Mouse (Mus musculus): ENCODE measurements around the gene Svbp. TPM values are rescaled to one million over a fixed set of nuclear protein-coding genes. Genes with fewer than 3 reads are reported as not detected.

The Svbp gene
- total RNA-seq (2021): 10 to 100 TPM; 15.3 to 19.0 TPM

DNA sequence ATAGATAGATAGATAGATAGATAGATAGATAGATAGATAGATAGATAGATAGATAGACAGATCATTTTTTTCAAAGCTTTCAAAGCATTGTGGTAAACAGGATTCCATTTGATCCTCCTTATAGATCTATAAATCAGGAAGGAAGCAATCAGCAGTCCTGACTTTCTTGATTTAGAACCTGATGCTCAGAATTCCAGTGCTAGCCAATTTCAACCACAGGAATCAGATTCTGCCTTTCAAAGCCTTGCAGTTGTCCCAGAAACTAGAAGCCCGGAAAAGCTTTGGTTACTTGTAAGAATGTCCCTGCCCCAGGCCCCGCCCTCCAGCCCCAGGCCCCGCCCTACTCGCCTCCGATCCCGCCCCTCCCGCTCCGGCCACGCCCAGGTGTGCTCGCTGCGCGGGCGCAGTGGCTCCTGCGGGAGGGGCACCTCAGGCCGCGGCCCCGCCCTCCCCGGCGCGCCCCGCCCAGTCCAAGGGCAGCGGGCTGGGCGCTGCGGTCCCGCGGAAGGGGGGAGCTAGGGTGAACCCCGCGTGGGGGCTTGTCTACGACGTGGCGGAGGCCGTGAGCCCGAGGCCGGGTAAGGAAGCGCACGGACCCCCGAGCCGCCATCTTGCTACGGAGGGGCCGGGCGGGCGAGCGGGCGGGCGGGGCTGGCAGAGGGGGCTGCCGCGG is at the start of gene Svbp:
Svbp (plus strand) TSS at position 398 of the 673 bp plus-strand sequence.
- DNase-seq (ENCODE audit: low spot score): peak; percentile 73
- intact Hi-C loops (cut with DNase I): no loop called here

DNA sequence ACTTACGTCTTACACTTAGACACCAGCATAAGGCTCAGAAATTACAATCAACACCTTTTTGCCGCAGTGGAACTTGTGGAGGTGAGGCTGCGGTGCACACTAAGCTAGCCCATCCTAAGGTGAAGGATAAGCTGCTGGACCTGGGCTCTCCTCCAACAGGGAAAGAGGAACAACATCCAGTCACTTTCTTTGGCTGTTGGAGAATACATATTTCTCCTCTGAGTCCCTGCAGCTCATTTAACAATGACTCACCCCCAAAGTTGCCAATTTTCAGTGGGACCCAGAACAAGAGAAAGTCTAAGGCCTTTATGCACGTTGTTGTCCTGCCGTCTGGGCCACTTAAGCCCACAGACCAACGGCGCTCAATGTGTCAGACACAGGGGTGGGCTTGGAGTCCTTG is 48.3 kb upstream of the Svbp start:
- DNase-seq (ENCODE audit: low spot score): no peak
- intact Hi-C loops (cut with DNase I): no loop called here

DNA sequence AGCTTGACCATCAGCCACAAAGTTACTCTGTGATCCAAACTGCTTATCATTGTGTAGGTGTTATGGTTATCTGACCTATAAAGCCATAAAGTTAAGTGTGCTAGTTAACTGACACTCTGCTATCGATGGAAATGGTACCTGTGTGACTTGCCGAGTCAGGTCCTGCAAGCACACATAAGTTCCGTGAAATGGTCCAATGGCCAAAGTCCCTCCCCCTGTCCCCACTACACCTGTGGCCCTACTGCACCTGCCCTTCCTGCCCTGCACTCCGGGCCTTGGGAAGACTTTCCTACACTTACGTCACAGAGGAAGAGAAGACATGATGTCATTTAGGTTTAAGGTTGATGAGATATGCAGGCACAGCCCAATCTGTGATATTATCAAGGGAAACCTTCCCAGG is 47.8 kb upstream of the Svbp start:
- intact Hi-C loops (cut with DNase I): no loop called here

DNA sequence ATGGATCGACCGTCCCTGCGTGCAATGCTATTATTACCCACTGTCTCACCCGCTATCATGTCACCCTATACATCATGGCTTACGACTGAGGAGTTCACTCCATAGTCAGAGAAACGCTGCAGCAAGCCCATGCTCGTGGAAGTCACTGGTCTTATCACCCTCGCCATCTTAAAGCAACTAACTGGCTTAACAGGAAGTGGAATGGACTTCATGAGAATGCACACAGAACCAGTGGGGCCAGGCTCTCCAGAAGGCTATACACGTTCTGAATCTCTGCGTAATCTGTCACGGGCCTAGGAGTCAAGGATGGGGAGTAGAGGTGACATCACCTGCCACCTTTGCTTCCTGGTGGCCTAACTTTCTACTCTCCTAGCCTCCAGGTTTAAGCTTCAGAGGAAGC is 46.4 kb upstream of the Svbp start:
- intact Hi-C loops (cut with DNase I): no loop called here

More for the DNA sequence above, 47.8 kb upstream of the Svbp start:
- DNase-seq (ENCODE audit: low spot score): no peak

DNA sequence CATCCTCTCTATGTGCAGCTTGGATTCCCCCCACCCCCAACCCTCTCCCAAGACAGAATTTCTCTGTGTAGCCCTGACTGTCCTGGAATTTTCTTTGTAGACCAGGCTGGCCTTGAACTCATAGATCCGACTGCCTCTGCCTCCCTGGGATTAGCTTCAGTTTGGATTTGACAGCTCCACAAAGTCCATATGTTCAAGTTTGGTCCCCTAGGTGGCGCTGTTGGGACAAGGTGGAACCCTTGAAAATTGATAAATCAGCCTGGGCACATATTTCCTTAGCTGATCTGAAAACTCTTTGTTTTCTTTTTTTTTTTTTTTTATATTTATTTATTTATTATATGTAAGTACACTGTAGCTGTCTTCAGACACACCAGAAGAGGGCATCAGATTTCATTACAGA is 37.9 kb upstream of the Svbp start:
- no peak for DNase-seq (ENCODE audit: low spot score)
- intact Hi-C loops (cut with DNase I): no loop called here

More for the DNA sequence above, 46.4 kb upstream of the Svbp start:
- no peak for DNase-seq (ENCODE audit: low spot score)

DNA sequence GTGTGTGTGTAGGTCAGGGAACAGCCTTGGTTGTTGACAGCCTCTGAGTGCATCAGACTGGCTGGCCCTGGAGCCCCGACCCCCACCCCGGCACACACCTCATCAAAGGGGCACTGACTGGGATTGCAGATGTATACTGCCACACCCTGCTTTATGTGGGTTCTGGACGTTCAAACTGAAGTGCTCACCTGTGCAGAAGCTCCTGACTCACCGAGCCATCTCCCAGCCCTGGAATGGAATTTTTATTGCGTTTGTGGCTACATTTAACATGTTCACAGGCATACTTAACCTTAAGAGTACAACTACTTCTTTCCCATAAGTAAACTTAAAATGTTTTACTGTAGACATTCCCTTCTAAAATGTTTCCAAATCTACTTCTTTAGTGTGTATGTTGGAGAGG is 37.2 kb upstream of the Svbp start:
- intact Hi-C loops (cut with DNase I): no loop called here
- DNase-seq (ENCODE audit: low spot score): no peak

DNA sequence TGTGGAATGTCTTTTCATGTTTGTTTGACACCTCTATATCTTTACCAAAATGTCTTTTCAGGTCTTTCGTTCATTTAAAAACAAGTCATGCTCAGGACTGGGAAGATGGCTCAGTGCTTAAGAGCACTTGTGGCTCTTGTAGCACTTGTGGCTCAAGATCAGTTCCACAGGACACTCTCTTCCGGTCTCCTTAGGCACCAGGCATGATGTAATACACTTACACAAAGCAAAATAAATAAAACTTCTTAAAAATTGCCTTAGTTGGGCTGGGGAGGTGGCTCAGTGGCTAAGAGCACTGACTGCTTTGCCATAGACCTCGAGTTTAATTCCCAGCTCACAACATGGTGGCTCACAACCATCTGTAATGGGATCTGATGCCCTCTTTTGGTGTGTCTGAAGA is 33.7 kb upstream of the Svbp start:
- DNase-seq (ENCODE audit: low spot score): no peak
- intact Hi-C loops (cut with DNase I): no loop called here

DNA sequence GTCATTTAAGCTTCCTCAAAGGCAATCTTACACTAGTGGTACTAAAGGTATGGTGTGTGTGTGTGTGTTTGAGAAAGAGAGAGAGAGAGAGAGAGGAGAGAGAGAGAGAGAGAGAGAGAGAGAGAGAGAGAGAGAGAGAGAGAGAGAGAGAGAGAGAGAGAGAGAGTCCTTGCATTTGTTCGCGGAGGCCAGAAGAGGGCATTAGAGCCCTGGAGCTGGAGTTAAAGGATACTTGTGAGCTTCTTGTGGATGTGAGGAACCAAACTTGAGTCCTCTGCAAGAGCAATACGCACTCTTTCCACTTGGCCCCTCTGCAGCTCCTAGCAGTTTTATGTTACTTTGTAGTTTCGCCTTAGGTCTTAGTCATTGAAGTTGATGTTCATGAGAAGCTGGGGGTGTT is 32.1 kb upstream of the Svbp start:
- DNase-seq (ENCODE audit: low spot score): no peak
- intact Hi-C loops (cut with DNase I): no loop called here

DNA sequence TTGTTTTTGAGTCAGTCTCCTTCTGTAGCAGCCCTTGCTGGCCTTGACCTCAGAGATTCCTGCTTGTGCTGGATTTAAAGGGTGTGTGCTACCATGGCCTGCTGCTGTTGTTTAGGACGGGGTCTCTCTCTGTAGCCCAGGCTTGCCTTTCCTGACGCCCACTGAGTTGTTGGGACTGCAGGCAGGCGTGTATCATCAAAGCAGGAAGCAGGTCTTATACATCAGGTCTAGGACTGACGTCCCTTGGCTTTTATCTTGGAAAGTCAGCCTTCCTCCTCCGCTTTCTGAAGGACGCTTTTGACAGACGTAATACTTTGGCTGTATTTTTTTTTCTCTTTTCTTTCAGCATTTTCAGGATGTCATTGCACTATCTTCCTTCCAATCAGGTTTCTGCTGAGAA is 29.2 kb upstream of the Svbp start:
- intact Hi-C loops (cut with DNase I): loop anchor here (5.0 kb wide), 1 partner anchor 36 kb away; no protein-coding TSS in a partner anchor
- DNase-seq (ENCODE audit: low spot score): no peak

DNA sequence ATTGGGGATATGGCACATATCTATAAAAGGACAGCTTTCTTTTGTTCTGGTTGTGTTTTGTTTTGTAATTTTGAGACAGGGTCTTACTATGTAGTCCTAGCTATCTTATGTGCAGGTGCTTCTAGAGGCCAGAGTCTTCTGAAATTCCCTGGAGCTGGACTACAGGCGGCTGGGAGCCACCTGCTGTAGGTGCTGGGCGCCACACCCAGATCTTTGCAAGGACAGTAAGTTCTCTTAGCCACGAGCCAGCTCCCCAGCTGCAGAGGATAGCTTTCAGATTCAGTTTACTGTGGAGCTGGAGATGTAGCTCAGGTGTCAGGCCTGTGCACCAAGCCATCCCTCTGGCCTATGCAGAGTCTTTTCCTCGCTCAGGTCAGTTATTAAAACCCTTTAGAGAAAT is 28.0 kb upstream of the Svbp start:
- no peak for DNase-seq (ENCODE audit: low spot score)
- intact Hi-C loops (cut with DNase I): loop anchor here (1.0 to 5.0 kb wide), 2 partner anchors 35 to 162 kb away; no protein-coding TSS in a partner anchor

DNA sequence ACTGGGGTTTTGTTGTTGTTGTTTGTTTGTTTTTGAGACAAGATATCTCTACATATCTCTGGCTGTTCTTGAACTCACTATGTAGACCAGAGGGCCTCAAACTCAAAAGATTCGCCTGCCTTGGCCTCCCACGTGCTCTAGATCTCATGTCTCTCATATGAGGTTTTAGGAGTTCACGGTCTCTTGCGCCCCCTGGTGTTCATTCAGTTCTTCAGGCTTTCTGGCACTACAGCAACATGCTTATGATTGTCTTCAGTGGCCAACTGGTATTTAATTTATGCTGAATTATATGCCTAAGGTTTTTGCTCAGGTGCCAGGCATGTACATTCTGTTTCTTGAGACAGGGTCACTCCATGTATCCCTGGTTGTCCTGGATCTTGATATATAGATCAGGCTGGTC is 27.4 kb upstream of the Svbp start:
- DNase-seq (ENCODE audit: low spot score): no peak
- intact Hi-C loops (cut with DNase I): loop anchor here (1.0 to 5.0 kb wide), 2 partner anchors 35 to 162 kb away; no protein-coding TSS in a partner anchor

DNA sequence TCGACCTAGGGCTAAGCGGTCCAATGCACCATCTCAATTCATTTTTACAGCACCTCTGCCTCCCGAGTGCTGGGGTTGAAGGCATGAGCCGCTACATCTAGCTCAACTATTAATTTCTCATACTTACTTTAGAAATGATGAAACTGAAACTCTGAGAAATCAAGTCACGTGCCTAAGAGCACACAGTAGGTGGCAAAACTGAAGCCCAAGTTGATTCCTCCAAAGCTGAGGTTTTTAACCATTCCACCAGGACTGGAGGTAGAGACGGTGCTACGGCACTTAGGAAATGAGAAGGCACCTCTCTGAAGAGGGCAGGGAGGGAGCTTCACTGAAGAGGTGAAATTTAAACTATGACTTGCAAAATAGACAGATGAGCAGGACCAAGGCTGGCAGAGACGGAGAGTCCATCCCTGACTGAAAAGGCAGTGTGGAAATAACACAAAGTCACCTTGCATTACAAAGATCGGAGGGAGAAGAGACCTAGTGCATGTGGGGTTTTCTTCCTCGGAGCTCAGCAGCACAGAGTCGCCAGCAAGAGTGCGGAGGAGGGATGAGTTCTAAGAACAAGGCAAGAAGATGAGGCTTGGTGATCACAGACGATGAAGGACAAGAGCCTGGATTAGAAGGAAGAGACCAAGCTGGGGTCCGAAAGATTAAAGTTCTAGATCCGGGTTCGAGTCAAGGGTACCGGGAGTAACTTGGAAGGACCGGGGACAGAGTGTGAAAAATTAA is 22.0 kb upstream of the Svbp start:
- intact Hi-C loops (cut with DNase I): no loop called here
- no peak for DNase-seq (ENCODE audit: low spot score)

DNA sequence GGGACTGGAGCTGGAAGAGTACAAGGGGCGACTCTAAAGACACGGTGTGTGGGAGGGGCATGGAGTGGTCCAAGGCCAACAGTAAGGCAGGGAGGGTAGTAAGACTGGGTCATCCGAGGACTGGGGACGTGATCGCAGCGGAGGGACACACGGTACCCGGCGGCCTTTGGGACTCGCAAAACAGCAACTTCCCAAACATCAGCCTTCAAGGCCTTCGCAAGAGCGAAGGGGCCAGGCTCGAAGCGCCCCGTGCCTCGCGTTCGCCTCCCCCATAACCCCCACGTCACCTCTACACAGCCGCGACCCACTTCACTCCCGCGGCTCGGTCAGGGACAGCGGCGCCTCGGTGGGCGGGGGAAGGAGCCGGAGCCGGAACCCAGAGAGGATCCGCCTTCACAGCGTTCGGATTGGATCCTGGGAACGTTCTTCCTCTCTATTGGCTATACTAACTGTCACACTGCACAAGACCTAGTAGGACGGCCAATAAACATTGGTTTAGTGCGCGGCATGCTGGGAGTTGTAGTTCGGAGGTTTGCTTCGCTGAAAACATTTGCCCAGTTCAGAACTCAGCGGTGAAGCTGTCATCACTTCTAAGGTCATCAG is 21.2 kb upstream of the Svbp start, which contains the start of gene Zfp691:
Zfp691 (minus strand) TSS at position 345 of the 603 bp plus-strand sequence.
- intact Hi-C loops (cut with DNase I): no loop called here
- peak; percentile 92 for DNase-seq (ENCODE audit: low spot score)

DNA sequence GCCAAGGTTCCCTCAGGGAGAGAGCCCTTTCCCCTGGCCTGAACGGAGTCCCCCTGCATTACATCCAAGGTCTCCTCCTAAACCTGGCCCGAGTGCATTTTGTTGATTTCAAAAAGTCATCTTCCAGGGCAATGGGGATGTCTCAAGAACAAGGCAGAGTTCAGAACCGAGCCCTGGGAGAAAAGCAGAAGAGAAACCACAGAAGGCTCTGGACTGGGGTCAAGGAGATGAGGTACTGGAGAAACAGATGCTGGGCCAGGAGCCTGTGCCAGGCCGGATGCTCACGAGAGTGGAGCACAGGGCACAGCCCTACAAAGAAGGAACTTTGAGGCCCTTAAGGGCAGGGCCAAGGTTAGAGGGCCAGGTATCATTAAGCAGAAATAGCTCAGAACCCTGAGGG is 17.4 kb upstream of the Svbp start:
- intact Hi-C loops (cut with DNase I): no loop called here
- peak; percentile 13 for DNase-seq (ENCODE audit: low spot score)

DNA sequence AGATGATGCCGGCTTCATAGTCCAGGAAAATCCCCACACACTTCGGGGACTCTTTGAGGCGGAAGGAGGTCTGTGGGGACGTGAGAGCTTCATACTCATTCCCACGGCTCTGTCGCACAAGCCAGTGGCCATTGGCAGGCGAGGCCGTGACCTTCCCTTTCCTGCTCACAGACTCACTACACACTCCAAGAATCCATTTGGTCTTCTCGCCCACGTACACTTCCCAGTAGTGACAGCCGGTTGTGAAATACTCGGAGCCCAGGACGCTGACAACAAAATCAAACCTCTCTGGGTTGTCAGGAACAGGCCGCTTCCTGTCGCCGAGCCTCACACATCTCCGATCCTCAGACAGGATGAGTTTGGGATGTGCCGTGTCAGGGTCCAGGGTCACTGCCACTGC is 16.8 kb upstream of the Svbp start:
- peak; percentile 34 for DNase-seq (ENCODE audit: low spot score)
- intact Hi-C loops (cut with DNase I): no loop called here

DNA sequence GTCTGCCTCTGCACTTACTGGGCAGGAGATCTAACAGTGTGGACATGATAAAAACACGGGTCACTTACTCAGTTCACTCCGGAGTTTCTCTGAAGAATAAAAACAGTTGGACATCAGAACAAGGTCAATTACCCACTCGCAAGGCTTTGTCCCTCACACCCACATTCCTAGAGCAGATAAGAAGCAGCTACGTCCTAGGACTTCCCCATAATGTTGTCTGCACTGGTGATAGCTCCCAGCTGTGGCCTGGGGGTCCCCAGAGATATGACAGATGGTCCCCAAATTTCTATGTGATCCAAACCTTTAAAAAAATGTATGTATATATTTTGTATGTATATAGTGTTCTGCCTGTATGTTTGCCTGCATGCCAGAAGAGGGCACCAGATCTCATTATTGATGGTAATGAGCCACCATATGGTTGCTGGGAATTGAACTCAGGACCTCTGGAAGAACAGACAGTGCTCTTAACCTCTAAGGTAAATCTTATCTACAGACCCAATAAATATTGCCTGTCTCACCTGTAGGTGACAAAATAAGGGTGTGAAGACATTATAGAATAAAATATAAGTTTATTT is 14.9 kb upstream of the Svbp start:
- no peak for DNase-seq (ENCODE audit: low spot score)
- intact Hi-C loops (cut with DNase I): no loop called here

DNA sequence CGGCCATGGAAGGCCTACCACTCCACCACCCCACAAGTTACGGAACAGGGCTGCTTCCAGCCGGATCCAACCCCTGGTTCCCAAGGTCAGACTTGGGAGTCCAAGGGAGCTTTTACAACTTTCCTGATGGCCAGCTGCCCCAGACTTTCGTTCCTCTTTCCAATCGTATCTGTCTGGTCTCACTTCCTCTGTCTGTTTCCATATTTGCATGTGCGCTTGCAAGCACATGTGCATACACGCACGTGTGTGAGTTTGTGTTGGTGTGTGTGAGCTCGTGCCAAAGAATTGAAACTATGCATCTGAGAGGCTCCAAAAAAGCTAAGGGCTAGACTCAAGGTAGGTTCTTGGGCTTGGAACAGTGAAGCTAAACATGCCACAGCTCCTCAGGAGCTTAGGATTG is 13.7 kb upstream of the Svbp start:
- DNase-seq (ENCODE audit: low spot score): no peak
- intact Hi-C loops (cut with DNase I): no loop called here

DNA sequence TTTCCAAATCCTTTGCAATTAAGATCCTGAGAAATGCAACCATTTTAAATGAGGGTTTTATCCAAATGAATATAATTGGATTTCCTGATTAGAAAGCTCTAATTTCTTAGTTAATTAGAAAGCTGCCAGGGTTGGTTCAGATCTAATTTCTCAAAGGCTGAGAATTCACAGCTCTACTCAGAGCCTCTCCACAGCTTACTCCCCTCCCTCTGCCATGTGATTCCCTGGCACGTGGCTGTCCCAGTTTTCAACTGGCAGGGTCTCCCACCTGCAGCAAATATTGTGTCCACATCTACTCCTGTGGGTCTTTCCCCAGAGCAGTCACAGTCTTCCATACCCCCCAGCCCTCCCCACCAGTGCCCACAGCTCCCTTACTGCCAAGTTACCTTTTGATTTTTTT is 11.6 kb upstream of the Svbp start:
- no peak for DNase-seq (ENCODE audit: low spot score)
- intact Hi-C loops (cut with DNase I): no loop called here

DNA sequence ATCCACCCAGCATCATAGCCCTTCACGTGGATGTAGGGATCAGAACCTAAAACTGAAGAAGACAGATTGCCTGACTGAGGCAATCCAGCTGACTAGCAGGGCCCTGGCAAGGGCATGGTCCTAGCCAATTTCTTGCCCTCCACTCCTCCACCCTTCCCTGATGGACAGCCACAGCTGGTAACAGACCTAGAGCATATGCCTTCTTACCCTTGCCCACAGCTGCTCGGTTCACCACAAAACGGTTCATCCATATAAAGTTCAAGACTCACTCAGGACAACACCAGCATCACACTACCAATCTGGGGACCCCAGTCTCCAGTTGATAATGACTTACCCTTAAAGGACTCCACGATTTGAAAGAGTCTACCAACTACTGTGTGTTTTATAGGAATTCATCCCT is 9.3 kb upstream of the Svbp start:
- intact Hi-C loops (cut with DNase I): no loop called here
- no peak for DNase-seq (ENCODE audit: low spot score)

DNA sequence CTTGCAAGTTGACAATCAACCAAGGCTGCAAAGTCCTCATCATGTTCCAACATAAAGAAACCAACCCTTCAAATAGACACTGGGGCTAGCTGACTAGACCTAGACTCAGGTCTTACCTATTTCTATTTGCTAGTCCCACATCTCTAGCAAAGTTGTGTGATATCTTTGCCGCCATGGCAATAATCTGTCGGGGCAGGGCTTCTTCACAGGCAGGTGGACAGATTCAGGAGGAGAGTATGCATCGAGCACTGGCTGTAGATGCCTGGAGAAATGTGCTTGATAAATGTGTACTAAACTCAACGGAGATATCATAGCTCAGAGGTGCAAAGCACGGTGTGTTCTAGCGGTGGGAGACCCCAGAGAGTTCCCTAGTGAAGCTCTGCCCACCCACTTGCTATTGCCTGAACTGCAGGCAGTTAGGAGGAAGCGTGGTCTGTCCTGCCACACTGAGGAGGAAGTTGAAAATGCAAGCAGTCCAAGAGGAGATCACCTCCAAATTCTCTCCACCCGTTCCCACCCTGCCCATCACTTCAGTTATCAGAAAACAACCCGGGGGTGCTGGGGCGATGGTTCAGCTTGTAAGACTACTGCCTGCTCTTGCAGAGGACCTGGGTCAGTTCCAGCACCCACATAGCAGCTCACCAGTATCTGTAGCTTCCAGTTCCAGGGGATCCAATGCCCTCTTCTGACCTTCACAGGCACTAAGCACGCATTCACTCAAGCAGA is 6.9 kb upstream of the Svbp start:
- intact Hi-C loops (cut with DNase I): no loop called here
- no peak for DNase-seq (ENCODE audit: low spot score)
